Mouse (Mus musculus): ENCODE measurements around the gene Rora.

The Rora gene

GRCm38 (mm10) chr9:69321956-69322355 lies 668.4 kb downstream of the Rora start:
- no peak for DNase-seq

GRCm38 (mm10) chr9:69323831-69324230 lies 670.2 kb downstream of the Rora start:
- DNase-seq = no peak

- DNase-seq = no peak
Observed at GRCm38 (mm10) chr9:69327077-69327476, 673.5 kb downstream of the Rora start.

- DNase-seq = no peak
Observed at GRCm38 (mm10) chr9:69327591-69327990, 674.0 kb downstream of the Rora start.

- DNase-seq = no peak
Observed at GRCm38 (mm10) chr9:69331790-69332189, 678.2 kb downstream of the Rora start.

GRCm38 (mm10) chr9:69332802-69333568 lies 679.4 kb downstream of the Rora start:
- DNase-seq = no peak

- no peak for DNase-seq
Observed at GRCm38 (mm10) chr9:69333654-69334053, 680.1 kb downstream of the Rora start.

- no peak for DNase-seq
Observed at GRCm38 (mm10) chr9:69334106-69334505, 680.5 kb downstream of the Rora start.

- peak; percentile 22 to 44 for DNase-seq
Observed at GRCm38 (mm10) chr9:69336063-69336462, 682.5 kb downstream of the Rora start.

GRCm38 (mm10) chr9:69339199-69339598 lies 685.6 kb downstream of the Rora start:
- DNase-seq = no peak

GRCm38 (mm10) chr9:69339829-69340228 lies 686.2 kb downstream of the Rora start:
- DNase-seq = no peak

- no peak for DNase-seq
Observed at GRCm38 (mm10) chr9:69340421-69340820, 686.8 kb downstream of the Rora start.

GRCm38 (mm10) chr9:69343881-69344280 lies 690.3 kb downstream of the Rora start:
- DNase-seq = no peak

GRCm38 (mm10) chr9:69345550-69345949 lies 692.0 kb downstream of the Rora start:
- DNase-seq = peak; percentile 12 to 24

GRCm38 (mm10) chr9:69347796-69348195 lies 694.2 kb downstream of the Rora start:
- DNase-seq = no peak

- DNase-seq = no peak
Observed at GRCm38 (mm10) chr9:69349537-69349936, 696.0 kb downstream of the Rora start.

GRCm38 (mm10) chr9:69354228-69354627 lies 700.6 kb downstream of the Rora start:
- no peak for DNase-seq

GRCm38 (mm10) chr9:69357834-69358233 lies 704.2 kb downstream of the Rora start:
- peak; percentile 51 to 59 for DNase-seq

- DNase-seq = no peak
Observed at GRCm38 (mm10) chr9:69358797-69359196, 705.2 kb downstream of the Rora start.

- DNase-seq = no peak
Observed at GRCm38 (mm10) chr9:69361951-69362445, 708.4 kb downstream of the Rora start.

GRCm38 (mm10) chr9:69362766-69363165 lies 709.2 kb downstream of the Rora start:
- DNase-seq = no peak

GRCm38 (mm10) chr9:69364117-69364516 lies 710.5 kb downstream of the Rora start:
- DNase-seq = no peak

- no peak for DNase-seq
Observed at GRCm38 (mm10) chr9:69367055-69367454, 713.5 kb downstream of the Rora start.

GRCm38 (mm10) chr9:69368071-69368470 lies 714.5 kb downstream of the Rora start:
- peak; percentile 59 to 70 for DNase-seq

All from thymus, postnatal 36 days (tissue).